Mouse (Mus musculus) ES-Bruce4 (cell line): ENCODE measurements around the gene Sprtn. TPM values are rescaled to one million over a fixed set of nuclear protein-coding genes. Genes with fewer than 3 reads are reported as not detected.

Experiments used
- H3K27ac ChIP-seq: 2 replicates; pipeline ENCODE4 v1.5.1; 2012; ENCODE audit warnings: low read length, inconsistent platforms; ENCODE audit not compliant: insufficient read depth
- H3K27me3 ChIP-seq: 2 replicates; pipeline ENCODE4 v1.6.1; 2012; ENCODE audit warnings: mild to moderate bottlenecking, low read length, inconsistent platforms; ENCODE audit not compliant: control insufficient read depth, poor library complexity, insufficient read depth, severe bottlenecking
- H3K36me3 ChIP-seq: 2 replicates; pipeline ENCODE4 v1.6.1; 2012; ENCODE audit warnings: inconsistent platforms, mild to moderate bottlenecking, low read length, moderate library complexity; ENCODE audit not compliant: control insufficient read depth, poor library complexity, insufficient read depth, severe bottlenecking
- H3K4me1 ChIP-seq: one replicate; pipeline ENCODE4 v1.8.1; 2011; ENCODE audit warnings: low read length; ENCODE audit not compliant: control insufficient read depth, insufficient read depth
- H3K4me3 ChIP-seq: 2 replicates; pipeline ENCODE4 v1.5.1; 2011; ENCODE audit warnings: low read depth, mild to moderate bottlenecking, low read length
- H3K9ac ChIP-seq: 2 replicates; pipeline ENCODE4 v1.6.1; 2012; ENCODE audit warnings: low read depth, mild to moderate bottlenecking, inconsistent platforms; ENCODE audit not compliant: poor library complexity, severe bottlenecking
- H3K9me3 ChIP-seq: replicated peaks from 2 replicates; pipeline ENCODE4 v1.6.1; 2012; ENCODE audit warnings: mild to moderate bottlenecking, low read length, inconsistent platforms; ENCODE audit not compliant: control insufficient read depth, poor library complexity, insufficient read depth, severe bottlenecking
- CTCF ChIP-seq: IDR thresholded peaks from one replicate; pipeline ENCODE4 v1.8.1; 2011; ENCODE audit warnings: low read depth, low read length
- EP300 ChIP-seq: IDR thresholded peaks from 2 replicates; pipeline ENCODE4 v1.6.1; 2011; ENCODE audit warnings: low read depth, low read length; ENCODE audit not compliant: insufficient read depth
- POLR2A ChIP-seq: IDR thresholded peaks from one replicate; pipeline ENCODE4 v1.8.1; 2011; ENCODE audit warnings: low read length; ENCODE audit not compliant: insufficient read depth
- polyA plus RNA-seq: library from polyadenylated mRNA; stranded (reverse); fragments of >200 nt; gene quantifications from 2 replicates; pipeline ENCODE4 v1.2.4, GENCODE M21; 2011; ENCODE audit warnings: low read depth; ENCODE audit not compliant: missing spikeins, insufficient read depth, insufficient read length

Sprtn gene
- polyA plus RNA-seq, 1 experiment = 14.3 TPM

DNA sequence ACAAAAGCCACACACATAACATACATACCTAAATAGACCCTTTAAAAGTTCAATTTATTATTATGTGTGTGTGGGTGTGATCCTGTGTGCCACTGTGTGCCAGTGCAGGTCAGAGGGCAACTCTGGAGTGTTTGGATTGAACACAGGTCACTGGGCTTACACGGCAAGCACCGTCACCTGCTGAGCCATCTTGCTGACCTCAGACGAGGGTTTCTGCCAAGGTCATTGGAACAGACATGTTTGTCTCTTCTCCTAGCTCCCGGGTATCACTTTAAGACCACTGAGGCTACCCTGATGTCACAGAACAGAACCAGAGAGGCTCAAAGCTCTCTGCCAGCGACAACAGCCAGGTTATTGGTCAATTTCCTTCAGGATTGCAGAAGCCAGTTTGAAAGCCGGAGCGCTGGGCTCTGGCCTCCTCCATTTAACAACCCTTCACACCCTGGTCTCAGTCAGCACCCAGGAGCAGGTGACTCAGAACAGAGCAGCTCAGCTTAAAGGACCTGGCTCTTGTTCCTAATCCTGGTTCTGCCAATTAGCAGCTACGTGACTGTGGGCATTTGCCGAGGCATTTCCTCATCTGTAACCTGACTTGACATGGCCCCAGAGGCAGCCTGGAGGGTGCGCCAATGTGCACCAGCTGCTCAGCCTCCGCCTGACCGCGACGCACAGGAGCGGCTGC lies 26.4 kb downstream of the Sprtn start:
- TF ChIP-seq EP300 (no peak), CTCF (no peak), POLR2A (no peak)
- Histone ChIP-seq H3K9ac (no peak overlapping the region), H3K27me3 (no peaks in the 10 kb centered on the region), H3K36me3 (no peaks in the 10 kb centered on the region), H3K4me3 (no peak overlapping the region), H3K4me1 (no peaks in the 10 kb centered on the region), H3K27ac (no peak overlapping the region), H3K9me3 (no peaks in the 10 kb centered on the region)

GRCm38 (mm10) chr8:124925544-124926266 lies 28.0 kb downstream of the Sprtn start:
- Histone ChIP-seq H3K9me3 (no peaks in the 10 kb centered on the region), H3K4me3 (no peak overlapping the region), H3K27me3 (no peaks in the 10 kb centered on the region), H3K4me1 (no peaks in the 10 kb centered on the region), H3K9ac (no peak overlapping the region), H3K36me3 (no peaks in the 10 kb centered on the region), H3K27ac (no peak overlapping the region)
- TF ChIP-seq CTCF (no peak), POLR2A (no peak), EP300 (no peak)

GRCm38 (mm10) chr8:124926351-124926771 lies 28.7 kb downstream of the Sprtn start:
- no peaks in the 10 kb centered on the region for H3K4me1 ChIP-seq
- H3K9ac ChIP-seq = no peak overlapping the region
- H3K36me3 ChIP-seq = no peaks in the 10 kb centered on the region
- H3K4me3 ChIP-seq = no peak overlapping the region
- H3K9me3 ChIP-seq = no peaks in the 10 kb centered on the region
- no peaks in the 10 kb centered on the region for H3K27me3 ChIP-seq
- TF ChIP-seq POLR2A (no peak), CTCF (no peak), EP300 (no peak)
- H3K27ac ChIP-seq = no peak overlapping the region

DNA sequence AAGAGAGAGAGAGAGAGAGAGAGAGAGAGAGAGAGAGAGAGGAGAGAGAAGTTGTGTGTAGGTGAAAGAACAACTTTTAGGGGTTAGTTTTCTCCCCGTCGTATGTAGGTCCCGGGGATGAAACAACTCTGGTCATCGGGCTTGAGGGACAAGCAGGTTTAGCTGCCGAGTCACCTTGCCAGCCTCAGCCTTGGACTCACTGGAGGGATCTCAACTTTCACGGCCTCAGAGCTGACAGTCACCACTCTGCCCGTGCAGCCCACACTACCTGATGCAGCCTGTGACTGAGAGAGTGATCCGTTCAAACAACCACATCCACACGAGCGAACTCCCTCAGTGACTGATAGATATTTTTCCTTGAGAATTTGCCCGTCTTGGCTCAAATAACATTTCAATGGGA lies 31.3 kb downstream of the Sprtn start:
- no peak overlapping the region for H3K27ac ChIP-seq
- no peaks in the 10 kb centered on the region for H3K36me3 ChIP-seq
- TF ChIP-seq POLR2A (no peak), EP300 (no peak), CTCF (no peak)
- no peak overlapping the region for H3K4me3 ChIP-seq
- H3K27me3 ChIP-seq = no peaks in the 10 kb centered on the region
- H3K9ac ChIP-seq = no peak overlapping the region
- H3K4me1 ChIP-seq = no peaks in the 10 kb centered on the region
- no peaks in the 10 kb centered on the region for H3K9me3 ChIP-seq

- H3K9me3 ChIP-seq = no peaks in the 10 kb centered on the region
- H3K27ac ChIP-seq = no peak overlapping the region
- no peaks in the 10 kb centered on the region for H3K27me3 ChIP-seq
- TF ChIP-seq POLR2A (no peak), EP300 (no peak), CTCF (no peak)
- no peaks in the 10 kb centered on the region for H3K4me1 ChIP-seq
- no peak overlapping the region for H3K9ac ChIP-seq
- no peak overlapping the region for H3K4me3 ChIP-seq
- H3K36me3 ChIP-seq = no peaks in the 10 kb centered on the region
Measured at GRCm38 (mm10) chr8:124930086-124930485, 32.4 kb downstream of the Sprtn start.

- H3K36me3 ChIP-seq = no peaks in the 10 kb centered on the region
- H3K27ac ChIP-seq = no peak overlapping the region
- no peaks in the 10 kb centered on the region for H3K9me3 ChIP-seq
- H3K9ac ChIP-seq = no peak overlapping the region
- no peak overlapping the region for H3K4me3 ChIP-seq
- H3K27me3 ChIP-seq = no peaks in the 10 kb centered on the region
- no peaks in the 10 kb centered on the region for H3K4me1 ChIP-seq
- no peak for TF ChIP-seq POLR2A
- TF ChIP-seq EP300 = no peak
- peak; percentile 34 for TF ChIP-seq CTCF
Measured at GRCm38 (mm10) chr8:124930649-124931048, 33.0 kb downstream of the Sprtn start.
